Mouse (Mus musculus) neural tube, embryonic 14.5 days (tissue): Measurements from ENCODE around the gene H2-Q10. TPM values are rescaled to one million over a fixed set of nuclear protein-coding genes. Genes with fewer than 3 reads are reported as not detected.
A peak's percentile ranks its signal among the peaks of the same experiment; 100 is the strongest.
"Not testable (repeated sequence)": the region's sequence is repeated elsewhere in the genome, so short reads cannot be mapped to it uniquely, and the experiment has no call there.

Experiments used
- ATAC-seq: fragments of 200-750 bp; cut with Nextera tagmentation; 2 replicates; pipeline ENCODE4 v1.8.0; 2017; ENCODE audit warnings: low read depth, mild to moderate bottlenecking, moderate TSS enrichment, moderate library complexity
- H3K27ac ChIP-seq: fragments of 300-500 bp; sonication (generic); 2 replicates; pipeline ENCODE4 v1.5.1; 2014; ENCODE audit warnings: low read depth, mild to moderate bottlenecking, control low read depth, low read length, moderate library complexity, mixed read lengths
- H3K27me3 ChIP-seq: fragments of 300-500 bp; sonication (generic); 2 replicates; pipeline ENCODE4 v1.6.1; 2014; ENCODE audit warnings: low read length; ENCODE audit not compliant: control insufficient read depth, insufficient read depth
- H3K36me3 ChIP-seq: fragments of 300-500 bp; sonication (generic); 2 replicates; pipeline ENCODE4 v1.6.1; 2014; ENCODE audit warnings: low read length, mixed read lengths; ENCODE audit not compliant: control insufficient read depth, insufficient read depth
- H3K4me1 ChIP-seq: fragments of 300-500 bp; sonication (generic); 2 replicates; pipeline ENCODE4 v1.6.1; 2014; ENCODE audit warnings: low read length; ENCODE audit not compliant: control insufficient read depth, insufficient read depth
- H3K4me2 ChIP-seq: fragments of 300-500 bp; sonication (generic); 2 replicates; pipeline ENCODE4 v1.6.1; 2014; ENCODE audit warnings: mild to moderate bottlenecking, low read depth, low read length, control low read depth
- H3K4me3 ChIP-seq: fragments of 300-500 bp; sonication (generic); 2 replicates; pipeline ENCODE4 v1.5.1; 2014; ENCODE audit warnings: low read depth, low read length, control low read depth, mixed read lengths
- H3K9ac ChIP-seq: fragments of 300-500 bp; sonication (generic); replicated peaks from 2 replicates; pipeline ENCODE4 v1.6.1; 2014; ENCODE audit warnings: low read depth, mild to moderate bottlenecking, control low read depth, low read length, mixed read lengths
- H3K9me3 ChIP-seq: fragments of 300-500 bp; sonication (generic); 2 replicates; pipeline ENCODE4 v1.6.1; 2016; ENCODE audit warnings: low read length; ENCODE audit not compliant: control insufficient read depth
- WGBS: fragments of 180-500 bp; shearing (Covaris S2); extraction: QIAGEN DNeasy Blood & Tissue Kit; methylation state at CpG from one replicate; pipeline ENCODE4 v1.1.7; 2014; 5-methylcytosine and 5-hydroxymethylcytosine counted together
- polyA plus RNA-seq: library from polyadenylated mRNA; unstranded; fragments of >200 nt; fragmentation: Nextera tagmentation; extraction: Ambion mirVana; gene quantifications from 2 replicates; pipeline ENCODE4 v1.2.1, GENCODE M21; 2014

H2-Q10 gene
- polyA plus RNA-seq: 0.27 TPM in 1 of 2 replicates, not detected in the other

GRCm38 (mm10) chr17:35469842-35470751, at the start of gene H2-Q10:
Gene H2-Q10 (plus strand): TSS chr17:35470089.
- ATAC-seq: no peak
- H3K4me2 ChIP-seq: peak within 1 kb of the TSS; percentile 58
- H3K36me3 ChIP-seq: no peaks in the 10 kb centered on the region
- no peak within 1 kb of the TSS for H3K9ac ChIP-seq
- no peaks in the 10 kb centered on the region for H3K9me3 ChIP-seq
- 0 out of 2 replicates have a peak, but pooled peaks cover 3% of the 10 kb centered on the region for H3K4me1 ChIP-seq
- H3K27me3 ChIP-seq: peaks cover 7% of the 10 kb centered on the region; the same call in 1 of the 2 replicates
- peak within 1 kb of the TSS; percentile 31 for H3K4me3 ChIP-seq
- H3K27ac ChIP-seq: no peak within 1 kb of the TSS
- under 1% methylated on average over 79 of the region's 80 CpGs for WGBS

GRCm38 (mm10) chr17:35420206-35420810, 49.6 kb upstream of the H2-Q10 start:
- not testable (repeated sequence) for ATAC-seq, H3K36me3 ChIP-seq, H3K27me3 ChIP-seq, H3K4me1 ChIP-seq, H3K9me3 ChIP-seq, H3K27ac ChIP-seq, H3K9ac ChIP-seq, H3K4me3 ChIP-seq, H3K4me2 ChIP-seq
- WGBS: 19% methylated on average over 11 of the region's 11 CpGs

- H3K36me3 ChIP-seq, H3K9ac ChIP-seq, ATAC-seq, H3K27me3 ChIP-seq, H3K4me1 ChIP-seq, H3K27ac ChIP-seq, H3K4me3 ChIP-seq, H3K4me2 ChIP-seq, H3K9me3 ChIP-seq: not testable (repeated sequence)
- WGBS: 93% methylated on average over 4 of the region's 4 CpGs
Measured at GRCm38 (mm10) chr17:35421331-35421730, 48.6 kb upstream of the H2-Q10 start.

- not testable (repeated sequence) for H3K4me1 ChIP-seq, H3K27me3 ChIP-seq, H3K4me3 ChIP-seq, ATAC-seq, H3K36me3 ChIP-seq, H3K27ac ChIP-seq, H3K9me3 ChIP-seq, H3K9ac ChIP-seq, H3K4me2 ChIP-seq
- 89% methylated on average over 5 of the region's 5 CpGs for WGBS
Measured at GRCm38 (mm10) chr17:35422360-35422759, 47.5 kb upstream of the H2-Q10 start.

- WGBS: 74% methylated on average over 3 of the region's 3 CpGs
- H3K27ac ChIP-seq, H3K4me2 ChIP-seq, ATAC-seq, H3K27me3 ChIP-seq, H3K4me1 ChIP-seq, H3K36me3 ChIP-seq, H3K9me3 ChIP-seq, H3K4me3 ChIP-seq, H3K9ac ChIP-seq: not testable (repeated sequence)
Measured at GRCm38 (mm10) chr17:35423131-35423810, 46.6 kb upstream of the H2-Q10 start.

GRCm38 (mm10) chr17:35424106-35424505, 45.8 kb upstream of the H2-Q10 start:
- not testable (repeated sequence) for H3K4me3 ChIP-seq, H3K9me3 ChIP-seq, H3K36me3 ChIP-seq, H3K4me2 ChIP-seq, H3K27ac ChIP-seq, ATAC-seq, H3K4me1 ChIP-seq, H3K9ac ChIP-seq, H3K27me3 ChIP-seq
- WGBS: 87% methylated on average over 3 of the region's 3 CpGs

GRCm38 (mm10) chr17:35424624-35425416, 45.1 kb upstream of the H2-Q10 start, which contains the start of gene H2-Q6:
Gene H2-Q6 (plus strand): TSS chr17:35424850.
- not testable (repeated sequence) for H3K9ac ChIP-seq, H3K9me3 ChIP-seq, H3K36me3 ChIP-seq, H3K4me1 ChIP-seq, H3K27ac ChIP-seq, H3K27me3 ChIP-seq
- Histone ChIP-seq H3K4me3 (peak within 1 kb of the TSS; percentile 29; the same call in 1 of the 2 replicates), H3K4me2 (peak within 1 kb of the TSS; percentile 54)
- WGBS: 1% methylated on average over 49 of the region's 66 CpGs
- peak; percentile 73 for ATAC-seq

GRCm38 (mm10) chr17:35425474-35425873, 44.4 kb upstream of the H2-Q10 start:
- not testable (repeated sequence) for H3K9me3 ChIP-seq, H3K36me3 ChIP-seq, H3K4me1 ChIP-seq, H3K27me3 ChIP-seq, H3K27ac ChIP-seq, H3K9ac ChIP-seq
- 19% methylated on average over 28 of the region's 28 CpGs for WGBS
- peak overlapping the region; percentile 54; the same call in 1 of the 2 replicates for H3K4me2 ChIP-seq
- ATAC-seq: peak; percentile 52
- H3K4me3 ChIP-seq: peak overlapping the region; percentile 29; the same call in 1 of the 2 replicates
